Mouse (Mus musculus): ENCODE measurements around the gene Tns1. TPM values are rescaled to one million over a fixed set of nuclear protein-coding genes. Genes with fewer than 3 reads are reported as not detected.

Gene Tns1
- polyA plus RNA-seq, 1 experiment from 2014 or later = 65.4 TPM

DNA sequence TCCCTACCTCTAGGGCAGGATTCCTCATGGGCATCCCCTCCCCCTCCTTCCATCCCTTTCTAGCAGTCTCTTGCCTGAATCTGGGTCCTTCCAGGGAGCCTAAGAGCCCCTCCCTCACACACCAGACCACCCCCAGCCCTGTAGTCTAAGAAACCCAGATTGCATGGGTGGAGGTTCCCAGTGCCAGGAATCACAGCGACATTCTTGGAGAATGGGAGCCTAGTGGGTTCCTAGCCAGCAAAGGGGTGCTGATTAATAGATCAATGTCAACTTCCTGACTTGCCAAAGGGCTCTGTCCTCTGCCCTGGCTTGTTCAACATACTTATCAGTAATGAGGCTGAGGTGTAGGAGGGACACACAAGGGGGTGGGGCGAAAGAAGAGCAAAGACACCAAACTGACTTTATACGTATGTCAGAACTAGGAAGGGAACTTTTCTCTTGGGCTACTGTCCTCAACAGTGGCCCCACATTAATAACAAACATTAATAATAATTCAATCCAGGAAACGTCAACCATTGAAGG is 80.6 kb downstream of the Tns1 start:
- Histone ChIP-seq H3K27me3 (ENCODE audit: insufficient read depth, low read length) (no peaks in the 10 kb centered on the region), H3K4me3 (replicated peaks; ENCODE audit: low read depth, low read length) (no peak overlapping the region), H3K27ac (0 out of 2 replicates have a peak overlapping the region, but pooled peaks have one; percentile 19), H3K4me2 (ENCODE audit: low read length) (no peak overlapping the region), H3K9ac (ENCODE audit: low read depth, low read length) (0 out of 2 replicates have a peak overlapping the region, but pooled peaks have one; percentile 13), H3K9me3 (replicated peaks; ENCODE audit: low read length) (no peaks in the 10 kb centered on the region), H3K4me1 (replicated peaks; ENCODE audit: insufficient read depth, low read length) (peaks cover 55% of the 10 kb centered on the region), H3K36me3 (ENCODE audit: insufficient read depth, low read length) (no peaks in the 10 kb centered on the region)
- no peak for DNase-seq (ENCODE audit: low spot score)
- WGBS = 61% methylated on average over 4 of the region's 4 CpGs
- no peak for ATAC-seq (replicated peaks; ENCODE audit: low FRiP score, low read depth)
- TF ChIP-seq CTCF (IDR thresholded peaks at IDR 0.05; ENCODE audit: low read depth) = no peak

DNA sequence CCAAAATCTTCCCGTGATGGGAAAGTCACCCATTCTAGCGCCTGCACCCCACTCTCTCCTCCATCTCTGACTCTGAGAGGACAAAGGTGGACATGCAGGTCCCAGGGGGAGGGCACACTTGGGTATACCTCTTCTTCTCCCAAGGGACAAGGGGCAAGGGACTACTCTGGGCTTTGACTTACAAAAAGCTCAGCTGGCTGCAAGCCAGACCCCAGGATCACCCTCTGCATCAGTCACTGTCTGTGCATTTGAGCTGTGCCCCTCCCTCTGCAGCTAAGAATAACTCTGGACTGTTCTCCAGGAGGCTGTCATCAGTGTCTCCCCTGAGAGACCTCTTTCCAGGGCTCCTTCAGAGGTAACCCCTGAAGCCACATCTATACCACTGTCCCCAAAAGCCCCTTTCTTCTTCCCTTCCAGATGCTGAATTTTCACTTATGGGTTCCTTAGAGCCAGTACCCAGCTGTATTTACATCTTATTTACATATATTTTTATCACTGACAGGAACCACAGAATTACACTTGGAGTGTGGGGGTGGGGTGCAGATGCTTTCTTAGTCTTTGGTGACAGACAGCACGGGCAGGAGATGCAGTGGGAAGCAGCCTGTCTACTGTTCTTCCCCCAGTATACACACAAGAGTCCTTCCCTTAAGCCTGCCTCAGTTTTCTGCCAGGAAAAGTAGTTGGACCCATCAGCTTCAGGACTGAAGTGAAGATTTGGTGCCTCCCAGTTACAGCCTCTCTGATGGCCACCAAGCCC is 81.4 kb downstream of the Tns1 start:
- Histone ChIP-seq H3K36me3 (ENCODE audit: insufficient read depth, low read length) (no peaks in the 10 kb centered on the region), H3K4me2 (ENCODE audit: low read length) (no peak overlapping the region), H3K27me3 (ENCODE audit: insufficient read depth, low read length) (no peaks in the 10 kb centered on the region), H3K9ac (ENCODE audit: low read depth, low read length) (no peak overlapping the region), H3K27ac (peak overlapping the region; percentile 61; the same call in 1 of the 2 replicates), H3K9me3 (replicated peaks; ENCODE audit: low read length) (no peaks in the 10 kb centered on the region), H3K4me3 (replicated peaks; ENCODE audit: low read depth, low read length) (no peak overlapping the region), H3K4me1 (replicated peaks; ENCODE audit: insufficient read depth, low read length) (peaks cover 57% of the 10 kb centered on the region)
- TF ChIP-seq CTCF (IDR thresholded peaks at IDR 0.05; ENCODE audit: low read depth) = no peak
- ATAC-seq (replicated peaks; ENCODE audit: low FRiP score, low read depth) (0 out of 2 replicates have a peak, but pooled peaks have one; percentile 7), DNase-seq (ENCODE audit: low spot score) (no peak)
- WGBS = 44% methylated on average over 3 of the region's 3 CpGs

DNA sequence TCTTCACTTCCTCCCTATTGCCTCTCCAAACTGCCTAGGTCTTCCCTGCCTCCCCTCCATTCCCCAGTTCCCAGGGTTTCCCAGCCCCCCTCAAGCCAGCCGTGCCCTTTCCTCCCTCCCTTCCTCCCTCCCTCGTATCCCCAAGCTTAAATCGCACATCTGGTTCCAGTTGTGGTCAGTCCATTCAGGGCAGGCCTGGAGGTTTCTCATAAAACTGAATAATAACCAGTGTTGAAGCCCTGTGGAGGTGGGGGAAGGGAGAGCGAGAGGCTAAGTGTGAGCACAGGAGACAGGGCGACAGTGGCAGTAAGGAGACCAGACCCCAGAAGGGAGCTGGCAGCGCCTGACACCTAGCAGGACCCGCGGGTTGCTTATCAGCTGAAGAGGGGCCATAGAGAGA is 82.6 kb downstream of the Tns1 start:
- peak overlapping the region; percentile 8; the same call in 1 of the 2 replicates for H3K9ac ChIP-seq (ENCODE audit: low read depth, low read length)
- H3K4me1 ChIP-seq (replicated peaks; ENCODE audit: insufficient read depth, low read length) = peaks cover 51% of the 10 kb centered on the region
- WGBS = 21% methylated on average over 8 of the region's 8 CpGs
- ATAC-seq (replicated peaks; ENCODE audit: low FRiP score, low read depth) = no peak
- H3K4me2 ChIP-seq (ENCODE audit: low read length) = no peak overlapping the region
- H3K27me3 ChIP-seq (ENCODE audit: insufficient read depth, low read length) = no peaks in the 10 kb centered on the region
- DNase-seq (ENCODE audit: low spot score) = peak; percentile 79
- no peak overlapping the region for H3K4me3 ChIP-seq (replicated peaks; ENCODE audit: low read depth, low read length)
- no peaks in the 10 kb centered on the region for H3K9me3 ChIP-seq (replicated peaks; ENCODE audit: low read length)
- no peak for TF ChIP-seq CTCF (IDR thresholded peaks at IDR 0.05; ENCODE audit: low read depth)
- no peaks in the 10 kb centered on the region for H3K36me3 ChIP-seq (ENCODE audit: insufficient read depth, low read length)
- peak overlapping the region; percentile 61; the same call in 1 of the 2 replicates for H3K27ac ChIP-seq

DNA sequence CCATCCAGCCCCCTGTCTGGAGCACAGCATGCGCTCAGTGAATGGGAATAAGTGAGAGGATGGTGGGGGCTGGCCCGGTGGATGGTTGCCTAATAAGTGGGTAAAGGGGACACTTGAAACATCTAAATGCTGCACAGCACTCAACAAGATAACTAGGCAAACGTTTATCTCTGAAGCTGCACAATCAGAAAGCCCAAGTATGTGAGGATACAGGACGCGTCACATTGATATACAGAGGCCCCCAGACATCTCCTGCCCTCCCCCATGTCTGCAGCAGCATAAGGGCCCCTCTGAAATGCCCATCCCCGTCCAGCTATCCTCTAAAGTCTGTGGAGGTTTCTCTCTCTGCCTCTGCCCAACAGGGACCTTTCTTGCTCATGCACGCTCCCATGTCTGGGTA is 83.1 kb downstream of the Tns1 start:
- DNase-seq (ENCODE audit: low spot score) (no peak), ATAC-seq (replicated peaks; ENCODE audit: low FRiP score, low read depth) (no peak)

DNA sequence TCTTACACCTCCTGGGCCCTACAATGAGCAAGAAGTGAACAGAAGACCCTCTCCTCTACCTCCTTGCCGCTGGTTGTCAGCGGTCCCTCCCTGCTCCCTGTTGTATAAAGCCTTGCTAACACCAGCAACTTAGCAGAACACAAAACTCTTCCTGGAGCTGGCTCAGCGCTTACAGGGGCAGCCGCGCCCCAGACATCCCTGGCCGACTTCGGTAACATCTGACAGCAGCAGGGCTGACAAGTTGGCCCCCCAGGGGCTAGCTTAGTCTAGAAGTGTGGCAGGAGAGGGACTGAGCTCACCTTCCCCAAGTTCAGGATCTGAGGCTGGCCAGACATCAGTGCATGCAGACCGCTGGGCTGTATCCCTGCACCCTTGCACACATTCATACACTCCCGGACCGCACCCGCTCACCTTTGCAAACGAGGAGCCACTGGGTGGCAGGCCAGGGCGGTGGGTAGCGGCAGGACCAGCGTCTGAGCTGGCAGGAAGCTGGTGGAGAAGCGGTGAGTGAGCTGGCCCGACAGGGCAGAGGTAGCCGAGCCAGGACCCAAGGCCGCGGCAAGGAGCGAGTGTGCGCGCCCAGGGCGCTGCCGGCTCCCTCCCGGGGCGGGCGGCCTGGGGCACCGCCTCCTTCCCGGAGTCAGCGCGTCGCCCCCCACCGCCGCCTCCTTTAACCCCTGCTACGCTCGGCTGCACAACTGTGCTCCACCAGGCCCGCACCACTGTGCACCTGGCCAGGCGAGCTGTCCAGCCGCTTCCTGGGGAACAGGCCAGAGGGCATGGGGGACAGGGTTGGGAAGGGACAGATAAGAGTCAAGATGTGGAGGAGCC is 87.5 kb downstream of the Tns1 start:
- peak overlapping the region; percentile 92 for H3K27ac ChIP-seq
- no peaks in the 10 kb centered on the region for H3K9me3 ChIP-seq (replicated peaks; ENCODE audit: low read length)
- peak; percentile 65 for ATAC-seq (replicated peaks; ENCODE audit: low FRiP score, low read depth)
- peaks cover 60% of the 10 kb centered on the region for H3K4me1 ChIP-seq (replicated peaks; ENCODE audit: insufficient read depth, low read length)
- peak overlapping the region; percentile 60 for H3K4me2 ChIP-seq (ENCODE audit: low read length)
- TF ChIP-seq CTCF (IDR thresholded peaks at IDR 0.05; ENCODE audit: low read depth) = peak; percentile 66
- peak overlapping the region; percentile 74 for H3K9ac ChIP-seq (ENCODE audit: low read depth, low read length)
- H3K27me3 ChIP-seq (ENCODE audit: insufficient read depth, low read length) = no peaks in the 10 kb centered on the region
- H3K36me3 ChIP-seq (ENCODE audit: insufficient read depth, low read length) = no peaks in the 10 kb centered on the region
- DNase-seq (ENCODE audit: low spot score) = peak; percentile 71
- WGBS = 1% methylated on average over 37 of the region's 40 CpGs
- peak overlapping the region; percentile 73 for H3K4me3 ChIP-seq (replicated peaks; ENCODE audit: low read depth, low read length)

More for the DNA sequence above, 83.1 kb downstream of the Tns1 start:
- no peak overlapping the region for H3K9ac ChIP-seq (ENCODE audit: low read depth, low read length)
- no peak overlapping the region for H3K4me3 ChIP-seq (replicated peaks; ENCODE audit: low read depth, low read length)
- no peak overlapping the region for H3K4me2 ChIP-seq (ENCODE audit: low read length)
- no peaks in the 10 kb centered on the region for H3K9me3 ChIP-seq (replicated peaks; ENCODE audit: low read length)
- H3K4me1 ChIP-seq (replicated peaks; ENCODE audit: insufficient read depth, low read length) = peaks cover 50% of the 10 kb centered on the region
- no peak for TF ChIP-seq CTCF (IDR thresholded peaks at IDR 0.05; ENCODE audit: low read depth)
- H3K27ac ChIP-seq = peak overlapping the region; percentile 61; the same call in 1 of the 2 replicates
- no peaks in the 10 kb centered on the region for H3K27me3 ChIP-seq (ENCODE audit: insufficient read depth, low read length)
- 56% methylated on average over 7 of the region's 7 CpGs for WGBS
- no peaks in the 10 kb centered on the region for H3K36me3 ChIP-seq (ENCODE audit: insufficient read depth, low read length)

DNA sequence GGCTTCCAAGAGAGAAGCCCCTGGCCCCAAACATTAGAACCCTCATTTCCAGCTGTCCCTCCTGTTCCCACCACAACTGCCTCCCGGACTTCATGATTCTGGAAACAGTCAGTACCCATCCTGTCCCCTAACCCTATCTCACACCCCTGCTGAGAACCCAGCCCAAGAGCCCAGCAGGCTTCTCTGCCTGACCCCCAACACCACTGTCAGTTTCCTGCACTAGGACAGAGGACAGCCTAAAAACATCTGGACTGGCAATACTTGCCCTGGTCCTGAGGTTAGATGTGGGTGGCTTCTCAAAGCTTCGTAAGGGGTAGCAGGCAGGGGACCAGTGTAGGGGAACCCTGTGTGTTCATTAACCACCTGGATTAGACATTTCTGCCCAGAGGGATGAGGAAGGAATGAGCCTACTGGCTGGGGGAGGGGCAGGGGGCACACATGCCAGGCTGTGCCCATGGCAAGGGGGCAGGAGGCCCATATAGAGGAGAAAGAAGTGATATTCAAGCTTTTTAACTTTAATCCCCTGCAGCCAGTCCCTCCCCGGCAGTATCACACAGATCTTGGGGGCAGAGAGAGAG is 88.2 kb downstream of the Tns1 start:
- peak; percentile 62 for ATAC-seq (replicated peaks; ENCODE audit: low FRiP score, low read depth)
- H3K36me3 ChIP-seq (ENCODE audit: insufficient read depth, low read length) = no peaks in the 10 kb centered on the region
- WGBS = 42% methylated on average over 3 of the region's 3 CpGs
- TF ChIP-seq CTCF (IDR thresholded peaks at IDR 0.05; ENCODE audit: low read depth) = no peak
- DNase-seq (ENCODE audit: low spot score) = no peak
- no peaks in the 10 kb centered on the region for H3K27me3 ChIP-seq (ENCODE audit: insufficient read depth, low read length)
- peaks cover 60% of the 10 kb centered on the region for H3K4me1 ChIP-seq (replicated peaks; ENCODE audit: insufficient read depth, low read length)
- H3K9me3 ChIP-seq (replicated peaks; ENCODE audit: low read length) = no peaks in the 10 kb centered on the region
- peak overlapping the region; percentile 92 for H3K27ac ChIP-seq
- H3K4me2 ChIP-seq (ENCODE audit: low read length) = peak overlapping the region; percentile 60
- H3K4me3 ChIP-seq (replicated peaks; ENCODE audit: low read depth, low read length) = peak overlapping the region; percentile 73
- peak overlapping the region; percentile 74 for H3K9ac ChIP-seq (ENCODE audit: low read depth, low read length)

All from kidney, postnatal 0 days (tissue).